Mouse (Mus musculus) lung, postnatal 0 days (tissue): ENCODE results near the gene Tmem175.

Experiments used
- CTCF ChIP-seq: IDR thresholded peaks from 2 replicates; pipeline ENCODE4 v1.5.1; 2016; ENCODE audit warnings: antibody characterized with exemption, mild to moderate bottlenecking
- EP300 ChIP-seq: IDR thresholded peaks from 2 replicates; pipeline ENCODE4 v1.6.1; 2016; ENCODE audit warnings: antibody characterized with exemption, mild to moderate bottlenecking, control low read depth

DNA sequence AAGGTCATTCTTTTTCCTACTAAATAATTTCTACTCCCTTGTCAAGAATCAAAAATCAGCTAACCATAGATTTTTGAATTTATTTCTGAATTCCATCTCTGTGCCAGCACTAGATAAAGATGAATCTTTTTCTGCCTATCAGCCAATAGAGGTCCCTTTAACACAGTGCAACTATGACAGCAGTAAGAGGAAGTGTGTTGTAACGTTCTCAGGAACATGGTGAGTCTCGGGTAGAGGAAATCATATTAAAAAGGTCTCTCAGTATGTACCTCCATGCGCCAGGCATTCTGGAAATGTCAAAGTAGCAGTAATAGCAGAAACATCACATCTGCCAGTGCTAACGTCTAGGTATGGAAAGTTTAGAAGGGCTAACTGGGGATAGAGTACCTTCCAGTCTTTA, 6.6 kb downstream of the Tmem175 start:
- no peak for TF ChIP-seq CTCF
- TF ChIP-seq EP300, result no peak
